Mouse (Mus musculus) spleen, adult 12 weeks (tissue): ENCODE data around the gene Tlx2.

Experiments used
- DNase-seq: peaks from one replicate; pipeline ENCODE4 v3.0.0; 2022; ENCODE audit warnings: low spot score

The Tlx2 gene

GRCm38 (mm10) chr6:83023786-83024185 is 46.3 kb downstream of the Tlx2 start:
- no peak for DNase-seq

DNA sequence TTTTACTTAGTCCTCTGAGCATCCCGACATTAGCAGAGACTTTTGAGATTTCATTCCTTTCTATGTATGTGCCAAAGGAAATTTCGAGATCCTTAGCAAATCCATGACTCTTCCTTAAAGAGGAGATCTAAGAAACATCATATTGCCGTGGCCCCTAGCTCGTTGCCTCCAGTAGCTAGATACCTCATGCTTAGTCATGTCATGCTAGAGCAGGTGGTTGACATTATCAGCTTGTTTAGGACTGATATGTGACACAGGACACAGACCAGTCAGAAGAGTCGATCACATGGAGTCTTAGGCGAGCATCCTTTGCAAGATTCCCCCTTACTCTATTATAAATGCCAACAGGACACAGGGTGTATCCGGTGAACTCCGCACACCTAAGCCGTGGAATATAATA is 47.1 kb downstream of the Tlx2 start:
- DNase-seq = no peak

GRCm38 (mm10) chr6:83020836-83021593 is 49.1 kb downstream of the Tlx2 start:
- no peak for DNase-seq

- no peak for DNase-seq
Measured at GRCm38 (mm10) chr6:83020121-83020520, 50.0 kb downstream of the Tlx2 start.

DNA sequence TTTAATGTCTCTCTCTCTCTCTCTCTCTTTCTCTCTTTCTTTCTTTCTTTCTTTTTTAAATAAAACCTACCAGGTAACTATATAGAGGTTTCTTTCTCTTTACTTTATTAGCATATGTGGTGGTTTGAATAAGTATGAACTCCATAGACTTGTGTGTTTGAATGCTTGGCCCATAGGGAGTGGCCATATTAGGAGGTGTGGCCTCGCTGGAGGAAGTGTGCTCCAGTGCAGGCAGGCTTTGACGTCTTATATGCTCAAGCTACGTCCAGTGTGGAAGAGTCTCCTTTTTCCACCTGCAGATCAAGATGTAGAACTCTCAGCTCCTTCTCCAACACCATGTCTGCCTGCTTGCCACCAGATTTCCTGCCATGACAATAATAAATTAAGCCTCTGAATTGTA is 51.0 kb downstream of the Tlx2 start:
- no peak for DNase-seq
